In the genomic region with DNA sequence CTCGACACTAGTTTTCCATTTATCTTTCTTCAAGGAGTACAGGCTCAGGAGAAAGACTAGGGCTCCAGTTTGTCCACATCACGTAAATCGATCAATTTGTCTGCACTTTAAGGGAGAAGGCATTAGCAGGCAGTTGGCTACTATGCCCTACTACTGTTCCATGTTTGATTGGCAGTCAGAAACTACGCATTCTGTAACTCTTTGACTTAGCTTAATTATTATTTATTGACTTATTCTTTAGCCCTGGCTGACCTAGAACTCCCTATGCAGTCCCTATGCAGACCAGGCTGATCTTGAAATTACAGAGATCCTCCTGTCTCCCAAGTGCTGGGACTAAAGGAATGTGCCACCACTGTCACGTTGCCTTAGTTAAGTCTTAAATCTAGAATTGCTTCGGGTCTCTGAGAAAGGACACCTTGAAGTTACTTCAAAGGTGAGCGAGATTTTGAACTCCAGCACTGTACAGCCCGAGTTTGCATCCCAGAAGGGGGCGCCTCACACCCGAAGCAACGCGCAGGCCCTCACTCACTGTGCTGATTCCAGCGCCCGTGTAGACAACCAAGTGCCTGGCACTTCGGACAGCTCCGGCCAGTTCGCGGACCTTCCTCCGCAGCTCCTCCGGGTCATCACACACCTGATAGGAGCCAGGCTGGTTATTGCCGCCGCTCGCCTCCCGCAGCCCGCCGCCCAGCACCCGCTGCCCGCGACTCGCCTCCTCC, we compare ENCODE assay signal across 7 mouse cellular contexts. TPM values are rescaled to one million over a fixed set of nuclear protein-coding genes. Genes with fewer than 3 reads are reported as not detected.
A peak's percentile ranks its signal among the peaks of the same experiment; 100 is the strongest.
DNase-seq lines count a peak whose midpoint lies in the region; ATAC-seq and TF ChIP-seq lines count a peak whose summit lies in the region.

No protein-coding gene starts in this region.

- no peak for TF ChIP-seq POLR2A in ES-Bruce4 (IDR thresholded peaks at IDR 0.05; ENCODE audit: insufficient read depth, low read length)
- no peak for TF ChIP-seq POLR2A in embryonic fibroblast, embryonic 13.5 days (IDR thresholded peaks at IDR 0.05; ENCODE audit: low read depth, low read length)
- no peak for TF ChIP-seq POLR2A in small intestine, adult 2 months (IDR thresholded peaks at IDR 0.05; ENCODE audit: low read depth, low read length)

- no peaks in the 10 kb centered on the region for H3K27me3 ChIP-seq in ES-Bruce4 (ENCODE audit: control insufficient read depth, insufficient read depth, low read length, poor library complexity, severe bottlenecking)
- H3K27me3 ChIP-seq in hindbrain, embryonic 10.5 days (ENCODE audit: insufficient read depth, poor library complexity, severe bottlenecking), result no peaks in the 10 kb centered on the region
- no peaks in the 10 kb centered on the region for H3K27me3 ChIP-seq in small intestine, adult 2 months (ENCODE audit: control insufficient read depth, insufficient read depth, low read length)

- H3K9me3 ChIP-seq in ES-Bruce4 (replicated peaks; ENCODE audit: control insufficient read depth, insufficient read depth, low read length, poor library complexity, severe bottlenecking), result no peaks in the 10 kb centered on the region
- no peaks in the 10 kb centered on the region for H3K9me3 ChIP-seq in hindbrain, embryonic 10.5 days

- peaks cover 7% of the 10 kb centered on the region; the same call in 1 of the 2 replicates for H3K36me3 ChIP-seq in ES-Bruce4 (ENCODE audit: control insufficient read depth, insufficient read depth, low read length, poor library complexity, severe bottlenecking)
- peaks cover 72% of the 10 kb centered on the region for H3K36me3 ChIP-seq in hindbrain, embryonic 10.5 days
- peaks cover 48% of the 10 kb centered on the region for H3K36me3 ChIP-seq in small intestine, adult 2 months (ENCODE audit: control insufficient read depth, insufficient read depth, low read length)

- intact Hi-C loops in left cerebral cortex, postnatal 10 days (cut with DNase I), result loop anchor here (2.0 kb wide), 1 partner anchor 153 kb away; no protein-coding TSS in a partner anchor

- H3K27ac ChIP-seq in ES-Bruce4 (ENCODE audit: insufficient read depth, low read length), result no peak overlapping the region
- H3K27ac ChIP-seq in embryonic fibroblast, embryonic 13.5 days (ENCODE audit: insufficient read depth, low read length), result peak overlapping the region; percentile 24; the same call in 1 of the 2 replicates
- H3K27ac ChIP-seq in hindbrain, embryonic 10.5 days, result peak overlapping the region; percentile 88
- peak overlapping the region; percentile 80 for H3K27ac ChIP-seq in small intestine, adult 2 months (ENCODE audit: insufficient read depth, low read depth, low read length)

- H3K4me3 ChIP-seq in ES-Bruce4 (ENCODE audit: low read depth, low read length), result peak overlapping the region; percentile 72
- peak overlapping the region; percentile 88 for H3K4me3 ChIP-seq in embryonic fibroblast, embryonic 13.5 days (ENCODE audit: insufficient read depth, low read length)
- peak overlapping the region; percentile 93 for H3K4me3 ChIP-seq in hindbrain, embryonic 10.5 days
- H3K4me3 ChIP-seq in small intestine, adult 2 months (ENCODE audit: low read depth, low read length), result peak overlapping the region; percentile 95

- peak; percentile 85 for DNase-seq in ZHBTc4 (ENCODE audit: low read depth, low spot score)
- peak; percentile 64 for DNase-seq in hindbrain, embryonic 10.5 days (ENCODE audit: low spot score)
- peak; percentile 44 to 83 for DNase-seq in left cerebral cortex, postnatal 10 days (ENCODE audit: extremely low spot score in 1 of 2, low spot score in 2 of 2)

- peaks cover 2% of the 10 kb centered on the region for H3K4me1 ChIP-seq in ES-Bruce4 (ENCODE audit: control insufficient read depth, insufficient read depth, low read length)
- no peaks in the 10 kb centered on the region; the same call in 1 of the 2 replicates for H3K4me1 ChIP-seq in embryonic fibroblast, embryonic 13.5 days (ENCODE audit: control insufficient read depth, insufficient read depth, low read length)
- peaks cover 30% of the 10 kb centered on the region for H3K4me1 ChIP-seq in hindbrain, embryonic 10.5 days (replicated peaks)
- peaks cover 12% of the 10 kb centered on the region for H3K4me1 ChIP-seq in small intestine, adult 2 months (ENCODE audit: control insufficient read depth, insufficient read depth, insufficient read length, low read length)

- no peak for TF ChIP-seq EP300 in ES-Bruce4 (IDR thresholded peaks at IDR 0.05; ENCODE audit: insufficient read depth, low read depth, low read length)

- ATAC-seq in megakaryocyte, adult 5-6 weeks (ENCODE audit: poor library complexity, severe bottlenecking), result peak; percentile 39

- 13% methylated on average over 30 of the region's 30 CpGs for WGBS in hindbrain, embryonic 10.5 days
- 9% methylated on average over 30 of the region's 30 CpGs for WGBS in small intestine, adult 2 months

- H3K9ac ChIP-seq in ES-Bruce4 (ENCODE audit: low read depth, poor library complexity, severe bottlenecking), result peak overlapping the region; percentile 62

- peak; percentile 83 for TF ChIP-seq CTCF in ES-Bruce4 (IDR thresholded peaks at IDR 0.05; ENCODE audit: low read depth, low read length)
- peak; percentile 65 for TF ChIP-seq CTCF in embryonic fibroblast, embryonic 13.5 days (IDR thresholded peaks at IDR 0.05; ENCODE audit: borderline replicate concordance, insufficient read depth, low read length)
- TF ChIP-seq CTCF in small intestine, adult 2 months (IDR thresholded peaks at IDR 0.05; ENCODE audit: extremely low read depth, insufficient read length, insufficient replicate concordance, low read depth, low read length), result peak; percentile 71

RNA-seq across cellular contexts. Expression of a gene that starts 0.9 kb away (rescaled TPM):
- 10.8 and 11.1 TPM in 2 replicates for polyA plus RNA-seq in ES-Bruce4 (2011; ENCODE audit: insufficient read depth, insufficient read length, low read depth, missing spikeins)
- polyA plus RNA-seq in embryonic fibroblast, embryonic 13.5 days (2011; ENCODE audit: insufficient read length, low read depth, missing spikeins), result 15.9 and 19.2 TPM in 2 replicates
- 37.0 and 42.4 TPM in 2 replicates for polyA plus RNA-seq in hindbrain, embryonic 10.5 days (2016; fragmentation: Nextera tagmentation; extraction: Ambion mirVana)
- 10 to 100 TPM; 37.5 to 40.6 TPM for total RNA-seq in left cerebral cortex, postnatal 10 days (2021)
- 51.4 and 53.6 TPM in 2 replicates for total RNA-seq in megakaryocyte, adult 5-6 weeks (2015)
- total RNA-seq in megakaryocyte, adult 5-6 weeks (2017), result 119 and 121 TPM in 2 replicates
- polyA plus RNA-seq in small intestine, adult 2 months (2012; rRNA removed), result 99.1 and 147 TPM in 2 replicates

RNA-seq across cellular contexts. Expression of a gene that starts 6.4 kb away (rescaled TPM):
- 37.0 and 39.6 TPM in 2 replicates for polyA plus RNA-seq in ES-Bruce4 (2011; ENCODE audit: insufficient read depth, insufficient read length, low read depth, missing spikeins)
- polyA plus RNA-seq in embryonic fibroblast, embryonic 13.5 days (2011; ENCODE audit: insufficient read length, low read depth, missing spikeins), result 39.5 and 45.2 TPM in 2 replicates
- polyA plus RNA-seq in hindbrain, embryonic 10.5 days (2016; fragmentation: Nextera tagmentation; extraction: Ambion mirVana), result 139 and 160 TPM in 2 replicates
- 100 to 1,000 TPM; 130 TPM for total RNA-seq in left cerebral cortex, postnatal 10 days (2021)
- 11.8 and 13.3 TPM in 2 replicates for total RNA-seq in megakaryocyte, adult 5-6 weeks (2015)
- total RNA-seq in megakaryocyte, adult 5-6 weeks (2017), result 17.3 and 22.6 TPM in 2 replicates
- 449 and 1,029 TPM in 2 replicates for polyA plus RNA-seq in small intestine, adult 2 months (2012; rRNA removed)

RNA-seq across cellular contexts. Expression of a gene that starts 9.3 kb away (rescaled TPM):
- polyA plus RNA-seq in ES-Bruce4 (2011; ENCODE audit: insufficient read depth, insufficient read length, low read depth, missing spikeins), result 48.0 and 53.0 TPM in 2 replicates
- polyA plus RNA-seq in embryonic fibroblast, embryonic 13.5 days (2011; ENCODE audit: insufficient read length, low read depth, missing spikeins), result 39.4 and 43.9 TPM in 2 replicates
- 23.1 and 26.2 TPM in 2 replicates for polyA plus RNA-seq in hindbrain, embryonic 10.5 days (2016; fragmentation: Nextera tagmentation; extraction: Ambion mirVana)
- 10 to 100 TPM; 84.4 to 84.7 TPM for total RNA-seq in left cerebral cortex, postnatal 10 days (2021)
- 23.1 and 23.8 TPM in 2 replicates for total RNA-seq in megakaryocyte, adult 5-6 weeks (2015)
- total RNA-seq in megakaryocyte, adult 5-6 weeks (2017), result 58.7 and 68.0 TPM in 2 replicates
- 24.8 and 33.6 TPM in 2 replicates for polyA plus RNA-seq in small intestine, adult 2 months (2012; rRNA removed)

RNA-seq across cellular contexts. Expression of a gene that starts 15.8 kb away (rescaled TPM):
- not detected in 2 replicates for polyA plus RNA-seq in ES-Bruce4 (2011; ENCODE audit: insufficient read depth, insufficient read length, low read depth, missing spikeins)
- not detected in 2 replicates for polyA plus RNA-seq in embryonic fibroblast, embryonic 13.5 days (2011; ENCODE audit: insufficient read length, low read depth, missing spikeins)
- polyA plus RNA-seq in hindbrain, embryonic 10.5 days (2016; fragmentation: Nextera tagmentation; extraction: Ambion mirVana), result 0.34 and 0.63 TPM in 2 replicates
- not detected for total RNA-seq in left cerebral cortex, postnatal 10 days (2021)
- not detected in 2 replicates for total RNA-seq in megakaryocyte, adult 5-6 weeks (2015)
- total RNA-seq in megakaryocyte, adult 5-6 weeks (2017), result not detected in 2 replicates
- 0.98 and 7.2 TPM in 2 replicates for polyA plus RNA-seq in small intestine, adult 2 months (2012; rRNA removed)

RNA-seq across cellular contexts. Expression of a gene that starts 19.4 kb away (rescaled TPM):
- polyA plus RNA-seq in ES-Bruce4 (2011; ENCODE audit: insufficient read depth, insufficient read length, low read depth, missing spikeins), result 41.7 and 55.3 TPM in 2 replicates
- 44.5 and 59.0 TPM in 2 replicates for polyA plus RNA-seq in embryonic fibroblast, embryonic 13.5 days (2011; ENCODE audit: insufficient read length, low read depth, missing spikeins)
- 37.6 and 38.7 TPM in 2 replicates for polyA plus RNA-seq in hindbrain, embryonic 10.5 days (2016; fragmentation: Nextera tagmentation; extraction: Ambion mirVana)
- total RNA-seq in left cerebral cortex, postnatal 10 days (2021), result 1 to 10 TPM; 3.0 to 3.8 TPM
- total RNA-seq in megakaryocyte, adult 5-6 weeks (2015), result 3.5 and 3.7 TPM in 2 replicates
- total RNA-seq in megakaryocyte, adult 5-6 weeks (2017), result 2.9 TPM in 2 replicates
- 17.1 and 19.9 TPM in 2 replicates for polyA plus RNA-seq in small intestine, adult 2 months (2012; rRNA removed)
